Mouse (Mus musculus) c-Kit-negative CD71-positive TER-119-positive erythroid progenitor cells, embryonic 14.5 days (primary cell): ENCODE data around the gene Utp18.

Source experiments
- DNase-seq: peaks from one replicate; pipeline ENCODE4 v3.0.0-alpha.2; 2013; ENCODE audit warnings: low read depth, low spot score

Utp18 gene

DNA sequence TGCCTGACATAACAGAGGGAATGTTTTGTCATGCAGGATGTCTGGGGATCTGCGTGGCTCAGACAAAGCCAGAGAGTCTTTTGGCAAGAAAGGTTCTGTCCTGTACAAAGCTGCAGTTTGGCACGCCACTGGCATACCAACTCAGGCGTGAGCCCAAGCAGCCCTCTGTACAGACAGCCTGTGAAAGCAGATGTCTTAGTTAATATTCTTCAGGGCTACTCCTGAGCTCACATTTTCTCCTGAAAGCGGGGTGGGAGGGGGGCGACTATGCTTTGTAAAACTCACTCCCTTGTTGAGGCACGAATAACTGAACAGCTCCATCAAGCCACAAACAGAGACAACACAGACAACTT lies 56.3 kb downstream of the Utp18 start:
- no peak for DNase-seq

DNA sequence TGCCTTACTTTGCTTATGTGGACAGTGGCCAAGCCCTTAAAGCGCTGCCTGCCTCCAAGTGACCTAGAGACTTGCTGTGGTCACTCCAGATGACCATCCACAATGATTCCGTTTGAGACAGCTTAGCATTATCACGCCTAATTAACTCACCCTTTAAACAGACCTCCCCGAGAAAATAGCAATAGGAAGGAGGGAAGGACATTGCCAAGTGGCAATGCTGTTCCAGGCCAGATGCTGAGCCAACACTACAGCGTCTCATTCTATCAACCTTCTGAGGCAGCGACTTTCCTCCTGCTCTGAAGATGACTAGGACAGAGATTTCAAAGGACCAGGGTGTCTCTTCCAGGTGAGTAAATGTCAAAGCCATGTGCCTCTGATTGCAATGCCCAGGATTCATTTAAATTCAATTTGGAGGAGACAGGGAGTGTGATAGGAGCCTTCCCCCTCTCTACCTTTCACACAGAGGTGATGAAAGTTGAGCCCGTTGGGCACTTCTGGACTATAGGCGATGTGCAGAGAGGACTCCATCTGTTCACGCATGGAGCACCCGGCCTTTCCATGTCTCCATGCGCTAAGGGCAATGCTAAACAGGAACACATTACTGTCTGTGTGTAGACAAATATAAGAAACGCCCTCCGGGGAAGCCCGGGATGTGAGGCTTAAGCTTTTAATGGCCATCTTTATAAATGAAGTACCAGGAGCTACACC lies 56.8 kb downstream of the Utp18 start:
- DNase-seq = no peak

DNA sequence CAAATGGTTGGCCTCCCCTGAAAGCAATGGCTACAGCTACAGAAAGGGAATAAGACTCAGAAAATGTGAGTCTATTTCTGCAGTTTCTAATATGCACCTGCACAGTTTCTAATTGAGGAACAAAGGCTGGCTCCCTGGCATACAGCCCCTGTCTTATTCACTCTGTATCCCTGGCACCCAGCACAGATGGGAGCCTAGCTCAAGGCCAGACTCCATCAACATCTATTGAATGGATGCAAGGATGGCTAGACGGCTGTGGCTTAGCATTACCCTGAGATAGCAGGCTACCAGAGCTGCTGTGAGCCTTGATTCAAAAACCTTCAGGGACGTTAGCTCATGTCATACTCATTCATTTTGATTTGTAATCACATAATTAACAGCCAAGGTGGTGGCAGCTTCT lies 63.3 kb downstream of the Utp18 start:
- DNase-seq = no peak

DNA sequence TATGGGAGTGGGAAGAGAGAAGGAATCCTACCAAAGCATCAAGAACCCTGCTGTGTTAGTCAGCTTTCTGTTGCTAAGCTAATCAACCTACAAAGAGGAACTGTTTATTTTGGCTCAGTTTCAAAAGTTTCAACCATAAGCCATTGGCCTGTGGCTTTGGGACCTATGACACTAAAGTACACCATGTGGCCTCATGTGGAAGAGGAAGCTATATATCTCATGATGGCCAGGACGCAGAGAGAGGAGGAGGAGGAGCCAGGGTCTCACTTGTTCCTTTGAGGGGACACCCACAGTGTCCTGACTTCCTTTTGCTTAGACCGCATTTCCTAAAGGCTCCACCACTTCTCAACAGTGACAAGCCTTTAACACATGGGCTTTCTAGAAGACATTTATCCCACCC lies 64.0 kb downstream of the Utp18 start:
- DNase-seq = no peak

DNA sequence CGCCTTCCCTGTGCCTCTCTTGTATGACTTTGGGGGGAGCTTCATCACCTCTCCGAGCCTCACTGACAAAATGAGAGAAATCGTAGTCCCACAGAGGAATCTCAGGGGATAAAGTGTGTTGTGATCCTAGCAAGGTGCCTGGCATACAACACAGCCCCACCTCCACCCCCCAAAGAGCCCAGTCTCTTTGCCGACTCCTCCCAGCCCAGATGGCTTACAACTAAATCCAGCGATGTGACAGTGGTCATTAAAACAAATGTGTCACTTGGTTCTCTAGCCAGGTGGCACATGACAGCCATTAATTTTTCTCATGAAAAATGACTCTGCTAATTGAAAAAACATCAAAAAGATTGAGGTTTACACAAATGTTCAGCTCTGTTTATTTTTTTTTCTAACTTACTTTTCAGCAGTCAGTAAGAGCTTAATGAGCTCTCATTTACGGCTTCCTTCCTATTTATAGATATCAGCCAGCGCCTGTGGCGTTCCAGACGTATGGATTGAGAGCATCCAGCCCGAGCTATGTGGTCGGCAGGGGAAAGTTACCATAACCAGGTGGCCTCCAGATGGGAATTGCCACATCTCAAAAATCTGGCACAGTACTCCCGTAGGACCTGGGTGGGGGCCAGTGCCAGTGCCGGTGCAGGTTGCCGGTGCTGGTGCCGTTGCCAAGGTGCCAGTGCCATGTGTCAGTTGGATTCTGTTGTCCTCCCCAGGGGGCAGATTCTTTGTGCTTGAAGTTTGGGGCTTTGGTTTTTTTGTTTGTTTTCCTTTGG lies 67.4 kb downstream of the Utp18 start:
- DNase-seq = no peak

DNA sequence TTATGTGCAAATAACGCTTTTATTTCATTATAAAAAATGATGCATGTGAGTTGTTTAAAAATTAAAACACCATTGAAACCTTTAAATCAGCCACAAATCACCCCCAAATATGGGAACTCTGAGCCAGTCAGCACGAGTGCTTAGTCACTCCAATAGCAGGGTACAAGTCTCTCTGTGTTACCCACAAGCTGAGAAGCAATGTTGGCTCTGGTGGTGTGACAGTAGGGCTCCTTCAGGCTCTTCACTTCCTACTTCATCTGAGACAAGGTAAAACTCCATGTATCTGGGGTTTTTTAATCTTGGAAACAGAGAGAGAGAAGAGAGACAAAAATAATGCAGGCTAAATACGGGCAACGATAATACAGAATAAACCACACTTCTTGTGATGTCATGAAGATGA lies 72.6 kb downstream of the Utp18 start:
- no peak for DNase-seq

DNA sequence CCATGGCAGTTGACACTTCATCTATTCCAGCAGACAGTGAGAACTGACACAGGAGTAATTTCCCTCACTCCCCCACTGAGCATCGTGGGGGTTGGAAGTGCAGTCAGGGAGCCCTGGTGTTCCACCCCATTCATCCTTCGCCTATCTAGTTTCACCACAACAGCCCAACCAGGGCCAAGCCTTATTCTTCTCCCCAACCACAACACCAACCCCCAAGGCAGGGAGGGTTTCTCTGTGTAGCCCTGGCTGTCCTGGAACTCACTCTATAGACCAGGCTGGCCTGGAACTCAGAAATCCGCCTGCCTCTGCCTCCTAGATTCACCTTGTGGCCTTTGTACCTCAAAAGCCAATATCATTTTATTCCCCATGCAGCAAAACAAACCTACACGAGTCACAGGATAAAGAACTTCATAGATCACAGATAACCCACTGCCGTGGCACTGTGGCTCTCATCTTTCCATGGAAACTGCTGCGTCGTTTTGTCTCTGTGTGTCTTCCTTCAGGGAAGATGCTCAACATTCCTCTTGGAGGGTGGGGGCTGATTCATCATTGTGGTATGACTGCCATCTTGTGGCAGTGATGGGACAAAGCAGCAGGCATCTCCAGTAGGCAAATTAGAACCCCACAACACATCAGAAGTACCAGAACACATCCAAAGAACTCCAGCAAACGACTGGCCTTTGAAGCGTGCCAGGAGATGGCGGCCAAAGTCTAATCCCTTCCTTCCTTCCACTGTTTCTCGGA lies 73.3 kb downstream of the Utp18 start:
- no peak for DNase-seq
